Mouse (Mus musculus) heart, adult 11 months (tissue): ENCODE measurements around the gene Cfap44.
"Not testable (repeated sequence)": the region's sequence is repeated elsewhere in the genome, so short reads cannot be mapped to it uniquely, and the experiment has no call there.

Experiments used
- DNase-seq: peaks from one replicate; pipeline ENCODE4 v3.0.0; 2022

The Cfap44 gene

DNA sequence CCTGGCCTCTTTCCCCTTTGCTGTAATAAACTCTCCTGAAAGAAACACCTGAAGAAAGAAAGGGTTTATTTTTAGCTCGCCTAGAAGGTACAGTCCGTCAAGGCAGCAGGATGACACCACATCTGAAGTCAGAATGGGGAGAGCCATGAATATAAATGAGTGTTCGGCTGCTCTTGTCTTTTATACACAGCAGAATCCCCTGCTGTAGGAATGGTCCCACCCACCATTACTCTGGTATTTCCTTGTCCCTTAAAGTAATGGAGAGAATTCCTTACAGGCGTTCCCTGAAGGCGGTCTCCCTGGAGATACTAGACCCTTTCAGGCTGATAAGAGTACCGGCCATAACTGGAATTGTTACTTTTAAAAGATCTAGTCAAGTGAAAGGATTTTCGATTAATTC, 35.4 kb downstream of the Cfap44 start:
- no peak for DNase-seq

DNA sequence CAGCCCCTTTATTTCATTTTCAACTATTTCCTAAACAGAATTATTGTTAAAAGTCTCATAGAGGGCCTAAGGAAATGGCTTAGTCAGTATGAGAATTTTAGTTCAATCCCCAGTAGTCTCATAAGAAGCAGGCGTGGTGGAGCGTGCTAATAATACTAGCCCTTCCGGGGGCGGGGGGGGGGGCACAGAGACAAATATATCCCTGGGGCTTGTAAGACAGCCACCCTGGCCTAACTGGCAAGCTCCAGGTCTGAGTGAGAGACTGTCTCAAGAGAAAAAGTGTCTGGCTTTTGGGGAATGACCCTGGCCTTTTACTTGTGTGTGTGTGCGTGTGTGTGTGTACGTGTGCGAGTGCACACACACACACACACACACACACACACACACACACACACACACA, 40.3 kb downstream of the Cfap44 start:
- DNase-seq: peak; percentile 41

- DNase-seq: no peak
These were observed 40.9 kb downstream of the Cfap44 start for GRCm38 (mm10) chr16:44435481-44435880.

GRCm38 (mm10) chr16:44441913-44442312, 47.3 kb downstream of the Cfap44 start:
- not testable (repeated sequence) for DNase-seq

GRCm38 (mm10) chr16:44457858-44458257, 63.3 kb downstream of the Cfap44 start:
- no peak for DNase-seq

DNA sequence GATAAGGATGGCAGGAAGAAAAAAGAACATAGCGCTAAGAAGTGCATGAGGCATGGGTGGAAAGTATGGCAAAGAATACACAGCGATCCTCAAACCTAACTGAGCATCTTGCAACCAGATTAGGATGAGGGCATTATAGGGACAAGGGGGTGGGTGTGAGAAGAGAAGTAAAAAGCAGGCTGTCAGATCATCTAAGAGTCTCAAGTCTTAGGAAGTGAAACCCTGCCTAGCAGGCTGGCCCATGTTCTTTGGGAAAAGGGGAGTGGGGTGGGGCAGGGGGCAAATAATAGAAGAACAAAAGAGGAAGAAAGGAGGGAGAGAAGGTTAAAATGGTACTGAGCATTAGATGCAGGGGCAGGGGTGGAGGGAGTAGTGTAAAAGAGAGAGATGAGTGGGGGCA, 64.2 kb downstream of the Cfap44 start:
- DNase-seq: no peak

- DNase-seq: no peak
These were observed 66.3 kb downstream of the Cfap44 start for GRCm38 (mm10) chr16:44460922-44461321.

GRCm38 (mm10) chr16:44475281-44475680, 80.7 kb downstream of the Cfap44 start:
- DNase-seq: no peak

- no peak for DNase-seq
These were observed 81.2 kb downstream of the Cfap44 start for GRCm38 (mm10) chr16:44475682-44476375.

GRCm38 (mm10) chr16:44478767-44479166, 84.2 kb downstream of the Cfap44 start:
- DNase-seq: no peak

GRCm38 (mm10) chr16:44479852-44480251, 85.3 kb downstream of the Cfap44 start:
- DNase-seq: no peak

DNA sequence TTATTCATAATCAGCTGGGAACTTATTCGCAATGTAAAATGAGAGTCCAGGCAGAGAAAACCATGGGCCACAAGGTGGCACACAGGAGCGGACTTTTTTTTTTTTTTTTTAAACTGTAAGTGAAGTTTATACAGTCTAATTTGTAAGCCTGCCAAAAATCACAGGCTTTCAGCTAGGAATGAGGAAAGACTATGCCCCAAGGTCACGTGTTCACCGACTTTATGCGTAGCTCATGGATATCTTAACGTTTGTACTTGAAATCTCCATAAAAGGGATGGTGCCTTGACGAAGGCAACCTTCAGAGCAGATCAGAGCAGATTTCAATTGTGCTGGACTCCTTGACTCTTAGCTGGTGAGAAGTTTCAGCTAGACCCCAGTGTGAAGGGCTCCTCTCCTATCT, 86.0 kb downstream of the Cfap44 start:
- no peak for DNase-seq

GRCm38 (mm10) chr16:44481599-44482593, 87.3 kb downstream of the Cfap44 start:
- DNase-seq: peak; percentile 79

DNA sequence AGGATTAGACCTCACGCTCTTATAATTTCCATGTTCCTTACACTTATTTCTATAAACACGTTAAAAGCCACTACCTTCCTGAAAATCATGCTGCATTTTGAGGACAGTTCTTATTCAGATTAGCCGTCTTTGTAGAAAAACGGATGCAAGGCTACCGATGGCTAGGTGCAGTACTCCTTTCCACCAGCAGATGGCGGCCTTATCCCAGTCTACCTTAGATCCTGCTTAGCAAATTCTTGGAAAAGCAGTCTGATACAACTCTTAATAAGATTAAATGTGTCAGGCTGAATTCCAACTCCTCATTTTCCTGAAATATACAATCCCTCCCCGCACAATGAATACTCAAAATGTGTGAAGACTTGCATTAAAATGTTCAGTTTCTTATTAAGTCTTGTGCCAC, 89.5 kb downstream of the Cfap44 start:
- peak; percentile 92 for DNase-seq

DNA sequence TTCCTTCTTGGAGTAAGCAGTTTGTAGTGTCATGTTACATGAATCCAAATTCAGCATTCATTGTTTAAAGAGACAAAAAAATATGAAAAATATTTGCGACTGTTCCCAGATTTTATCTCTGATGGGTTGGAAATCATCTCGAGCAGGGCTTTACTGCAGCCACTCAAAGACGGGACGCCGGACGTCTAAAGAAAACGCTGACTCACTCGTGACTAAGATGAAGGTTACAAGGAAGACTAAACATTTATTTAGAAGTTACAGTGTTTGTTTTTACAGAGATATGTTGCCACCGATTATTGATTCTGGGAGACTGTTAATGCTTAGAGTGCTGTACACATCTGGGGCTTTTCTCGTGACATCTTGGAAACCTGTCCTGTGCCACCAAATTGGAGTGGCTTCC, 90.2 kb downstream of the Cfap44 start:
- DNase-seq: peak; percentile 59

DNA sequence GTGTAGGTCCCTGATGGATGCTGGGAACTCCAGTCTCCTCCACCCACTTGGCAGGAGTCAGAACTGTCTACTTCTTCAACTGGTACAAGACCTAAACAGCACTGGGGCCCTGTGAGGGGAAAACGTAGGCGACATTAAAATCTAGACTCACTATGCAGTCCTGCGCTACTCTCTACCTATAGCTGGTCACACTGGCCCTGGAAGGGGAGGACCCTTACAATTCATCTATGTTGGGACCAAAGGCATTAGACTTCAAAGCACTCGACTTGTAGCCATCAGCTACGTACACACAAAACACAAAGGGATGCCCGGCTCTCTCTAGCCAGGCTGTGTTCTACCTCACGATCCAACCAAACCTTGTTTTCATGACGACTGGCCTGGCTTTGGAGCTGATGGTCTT, 91.1 kb downstream of the Cfap44 start:
- peak; percentile 82 for DNase-seq

- peak; percentile 84 for DNase-seq
These were observed 92.0 kb downstream of the Cfap44 start for GRCm38 (mm10) chr16:44486612-44487011.

GRCm38 (mm10) chr16:44487194-44487593, 92.6 kb downstream of the Cfap44 start:
- peak; percentile 85 for DNase-seq

GRCm38 (mm10) chr16:44491051-44491450, 96.5 kb downstream of the Cfap44 start:
- peak; percentile 81 for DNase-seq

DNA sequence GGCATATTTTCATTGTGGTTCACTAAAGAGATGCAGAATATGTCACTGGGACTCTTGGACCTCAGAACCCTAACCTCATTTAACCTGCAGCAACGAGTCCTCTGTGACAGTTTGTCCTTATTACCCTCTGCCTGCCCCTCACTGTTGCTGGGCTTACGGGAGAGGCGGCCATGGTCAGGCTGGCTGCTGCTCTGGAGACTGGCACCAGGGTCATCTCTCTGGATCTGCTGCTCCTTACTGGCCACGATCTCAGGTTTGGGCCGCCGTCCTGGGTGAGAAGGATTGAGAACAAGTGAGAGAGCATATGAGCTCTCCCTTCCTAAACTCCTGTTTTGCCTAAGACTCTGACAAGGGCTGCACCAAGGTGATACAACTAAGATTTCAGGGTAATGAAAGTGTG, 97.6 kb downstream of the Cfap44 start:
- DNase-seq: peak; percentile 70

DNA sequence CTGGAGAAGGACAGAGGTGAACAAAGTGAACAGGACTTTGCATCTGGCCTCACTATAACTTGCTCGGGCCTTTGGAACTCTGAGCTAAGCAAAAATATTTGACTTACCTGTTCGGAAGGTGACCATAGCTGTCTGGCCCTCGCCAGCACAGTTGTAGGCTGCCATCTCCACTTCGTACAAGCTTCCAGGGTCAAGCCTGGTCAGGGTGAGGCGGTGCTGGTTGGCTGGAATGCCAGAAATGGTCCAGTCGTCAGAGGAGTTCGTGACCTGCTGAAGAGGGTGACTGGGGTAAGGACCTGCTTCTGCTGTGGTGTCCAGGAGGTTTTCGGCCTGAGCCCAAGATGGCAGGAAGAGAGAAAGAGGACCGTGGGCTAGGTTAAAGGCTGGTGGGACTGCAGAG, 98.1 kb downstream of the Cfap44 start:
- peak; percentile 89 for DNase-seq

DNA sequence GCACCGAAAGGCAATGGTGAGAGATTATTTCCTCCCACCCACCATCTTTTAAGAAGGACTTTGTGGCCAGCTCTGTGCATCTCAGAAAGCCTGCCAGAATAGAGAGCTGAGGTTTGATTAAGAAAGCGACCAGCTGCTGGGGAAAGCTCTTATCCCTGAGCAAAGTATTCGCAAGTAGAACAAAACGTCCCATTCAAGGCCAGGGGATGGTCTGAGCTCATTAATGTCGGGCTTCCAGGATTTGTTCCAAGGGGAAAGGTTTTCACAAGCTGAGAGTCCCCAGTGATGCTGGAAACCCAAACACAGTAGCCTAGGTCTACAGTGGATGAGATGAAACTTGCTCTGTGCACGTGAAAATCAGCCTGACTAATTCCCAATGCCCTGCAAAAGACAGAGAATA, 99.3 kb downstream of the Cfap44 start:
- DNase-seq: peak; percentile 98

DNA sequence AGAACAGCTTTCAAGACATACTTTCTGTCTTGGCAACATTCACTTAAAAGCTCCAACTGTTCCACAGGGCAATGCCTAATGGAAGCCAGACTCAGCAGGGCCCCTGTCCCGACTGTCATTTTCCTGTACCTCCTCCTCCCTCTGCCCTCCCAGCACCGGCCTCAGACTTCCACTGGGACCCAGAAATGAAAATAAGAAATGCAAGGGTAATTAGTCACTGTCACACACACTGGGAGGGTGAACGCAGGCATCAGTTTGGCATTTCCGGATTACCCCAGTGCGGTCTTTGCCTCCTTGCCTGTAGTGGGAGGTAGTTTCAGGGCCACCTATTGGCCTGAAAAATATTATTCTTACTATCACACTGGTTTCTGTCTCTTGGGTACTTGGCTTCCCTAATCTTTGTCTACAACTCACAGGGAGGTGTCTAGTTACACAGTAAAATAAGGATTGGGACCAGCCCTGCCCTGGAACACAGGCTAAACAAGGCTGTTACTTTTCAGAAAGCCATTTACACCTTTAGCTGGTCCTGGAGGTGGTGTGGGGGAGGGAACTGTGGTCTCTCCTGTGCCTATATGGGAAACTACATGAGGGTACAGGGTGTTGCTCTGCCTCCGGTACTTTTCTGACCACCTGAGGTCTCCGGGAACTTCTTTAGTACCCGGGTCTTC, 100.0 kb downstream of the Cfap44 start:
- peak; percentile 94 for DNase-seq
